Mouse (Mus musculus): ENCODE data around the gene Rbfox1. TPM values are rescaled to one million over a fixed set of nuclear protein-coding genes. Genes with fewer than 3 reads are reported as not detected.

Rbfox1 gene
- total and polyA plus RNA-seq, 2 experiments, result 0.09 TPM; not detected in 1

DNA sequence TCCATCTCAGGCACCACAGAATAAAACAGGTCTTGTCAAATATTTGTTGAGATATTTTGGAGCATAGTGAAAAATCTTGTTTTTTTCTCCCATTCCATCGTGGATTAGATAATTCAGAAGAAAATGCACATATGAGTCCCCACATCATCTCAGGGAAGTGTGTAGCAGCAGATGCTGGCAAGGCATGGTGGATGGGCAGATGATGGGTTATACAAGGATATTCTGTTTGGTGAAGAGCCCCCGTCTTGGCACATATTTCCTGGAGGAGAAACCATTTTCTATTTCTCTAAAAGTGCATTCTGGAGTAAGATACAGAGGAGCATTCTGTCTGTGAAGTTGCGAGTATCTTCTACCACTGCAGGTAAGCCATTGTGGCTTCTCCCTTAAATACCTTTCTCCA, 495.8 kb downstream of the Rbfox1 start:
- DNase-seq (ENCODE audit: extremely low read depth, low read depth, low spot score), result no peak
- Histone ChIP-seq H3K36me3 (ENCODE audit: control insufficient read depth, insufficient read depth, low read length) (no peaks in the 10 kb centered on the region), H3K79me2 (ENCODE audit: control insufficient read depth, insufficient read depth, low read length) (no peaks in the 10 kb centered on the region), H3K4me1 (ENCODE audit: control insufficient read depth, insufficient read depth, low read length) (no peaks in the 10 kb centered on the region), H3K27me3 (ENCODE audit: control insufficient read depth, insufficient read depth, low read length) (no peaks in the 10 kb centered on the region), H3K9ac (ENCODE audit: low read depth, low read length) (no peak overlapping the region), H3K4me3 (ENCODE audit: insufficient read depth, low read depth, low read length) (no peak overlapping the region), H3K27ac (replicated peaks; ENCODE audit: insufficient read depth, low read depth, low read length) (no peak overlapping the region)
- TF ChIP-seq CTCF (IDR thresholded peaks at IDR 0.05; ENCODE audit: low read depth, low read length) (no peak), POLR2A (IDR thresholded peaks at IDR 0.05; ENCODE audit: extremely low read depth, insufficient read depth, low read length) (no peak)
- 78% methylated on average over 3 of the region's 3 CpGs for WGBS

DNA sequence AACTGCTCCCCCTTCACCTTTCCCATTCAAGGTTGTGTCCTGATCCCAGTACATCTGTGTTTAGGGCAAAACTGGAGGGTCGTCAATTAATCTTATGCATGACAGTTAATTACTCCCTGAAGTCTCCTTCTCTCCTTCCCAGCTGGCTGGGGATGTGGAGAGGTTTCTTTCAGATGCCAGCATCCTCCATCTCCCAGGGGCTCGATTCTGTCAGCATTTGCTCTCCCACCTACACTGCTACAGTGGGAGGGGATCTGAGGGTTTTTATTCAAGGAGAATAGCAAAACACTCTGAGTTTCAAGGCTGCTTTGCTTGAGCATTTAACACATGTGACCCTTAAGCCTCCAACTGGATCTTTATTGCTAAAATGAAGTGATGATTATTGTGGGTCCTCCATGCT, 496.4 kb downstream of the Rbfox1 start:
- H3K36me3 ChIP-seq (ENCODE audit: control insufficient read depth, insufficient read depth, low read length), result no peaks in the 10 kb centered on the region
- no peak overlapping the region for H3K4me3 ChIP-seq (ENCODE audit: insufficient read depth, low read depth, low read length)
- H3K27ac ChIP-seq (replicated peaks; ENCODE audit: insufficient read depth, low read depth, low read length), result no peak overlapping the region
- 61% methylated on average over 2 of the region's 2 CpGs for WGBS
- no peak overlapping the region for H3K9ac ChIP-seq (ENCODE audit: low read depth, low read length)
- H3K4me1 ChIP-seq (ENCODE audit: control insufficient read depth, insufficient read depth, low read length), result no peaks in the 10 kb centered on the region
- no peaks in the 10 kb centered on the region for H3K27me3 ChIP-seq (ENCODE audit: control insufficient read depth, insufficient read depth, low read length)
- TF ChIP-seq CTCF (IDR thresholded peaks at IDR 0.05; ENCODE audit: low read depth, low read length) (no peak), POLR2A (IDR thresholded peaks at IDR 0.05; ENCODE audit: extremely low read depth, insufficient read depth, low read length) (no peak)
- DNase-seq (ENCODE audit: extremely low read depth, low read depth, low spot score), result no peak
- no peaks in the 10 kb centered on the region for H3K79me2 ChIP-seq (ENCODE audit: control insufficient read depth, insufficient read depth, low read length)

DNA sequence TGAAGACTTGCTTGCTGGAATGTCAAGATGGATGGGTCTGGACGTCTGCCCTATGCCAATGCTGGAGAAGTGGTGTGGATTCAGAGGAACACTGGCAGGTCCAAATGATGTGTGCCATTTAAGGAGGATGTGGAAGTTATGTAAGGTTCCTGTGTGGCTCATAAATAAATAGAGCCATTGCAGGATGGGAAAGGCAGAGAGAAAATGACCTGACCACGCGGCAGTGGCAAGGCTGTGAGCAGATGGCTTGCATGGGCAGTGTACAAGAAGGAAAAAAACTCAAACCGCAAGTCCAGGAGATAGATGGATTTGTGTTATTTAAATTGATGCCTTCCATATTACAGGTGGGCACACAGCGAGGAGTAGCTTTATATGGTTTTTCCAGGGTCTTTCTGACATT, 497.6 kb downstream of the Rbfox1 start:
- H3K9ac ChIP-seq (ENCODE audit: low read depth, low read length), result no peak overlapping the region
- no peaks in the 10 kb centered on the region for H3K27me3 ChIP-seq (ENCODE audit: control insufficient read depth, insufficient read depth, low read length)
- H3K4me1 ChIP-seq (ENCODE audit: control insufficient read depth, insufficient read depth, low read length), result no peaks in the 10 kb centered on the region
- no peaks in the 10 kb centered on the region for H3K36me3 ChIP-seq (ENCODE audit: control insufficient read depth, insufficient read depth, low read length)
- WGBS, result 87% methylated on average over 5 of the region's 5 CpGs
- H3K27ac ChIP-seq (replicated peaks; ENCODE audit: insufficient read depth, low read depth, low read length), result no peak overlapping the region
- TF ChIP-seq CTCF (IDR thresholded peaks at IDR 0.05; ENCODE audit: low read depth, low read length), result no peak
- TF ChIP-seq POLR2A (IDR thresholded peaks at IDR 0.05; ENCODE audit: extremely low read depth, insufficient read depth, low read length), result no peak
- H3K4me3 ChIP-seq (ENCODE audit: insufficient read depth, low read depth, low read length), result no peak overlapping the region
- no peaks in the 10 kb centered on the region for H3K79me2 ChIP-seq (ENCODE audit: control insufficient read depth, insufficient read depth, low read length)
- no peak for DNase-seq (ENCODE audit: extremely low read depth, low read depth, low spot score)

- no peak for TF ChIP-seq CTCF (IDR thresholded peaks at IDR 0.05; ENCODE audit: low read depth, low read length)
- TF ChIP-seq POLR2A (IDR thresholded peaks at IDR 0.05; ENCODE audit: extremely low read depth, insufficient read depth, low read length), result no peak
- Histone ChIP-seq H3K27me3 (ENCODE audit: control insufficient read depth, insufficient read depth, low read length) (no peaks in the 10 kb centered on the region), H3K27ac (replicated peaks; ENCODE audit: insufficient read depth, low read depth, low read length) (no peak overlapping the region), H3K9ac (ENCODE audit: low read depth, low read length) (no peak overlapping the region), H3K4me3 (ENCODE audit: insufficient read depth, low read depth, low read length) (no peak overlapping the region), H3K79me2 (ENCODE audit: control insufficient read depth, insufficient read depth, low read length) (no peaks in the 10 kb centered on the region), H3K36me3 (ENCODE audit: control insufficient read depth, insufficient read depth, low read length) (no peaks in the 10 kb centered on the region), H3K4me1 (ENCODE audit: control insufficient read depth, insufficient read depth, low read length) (no peaks in the 10 kb centered on the region)
- WGBS, result 72% methylated on average over 6 of the region's 6 CpGs
- no peak for DNase-seq (ENCODE audit: extremely low read depth, low read depth, low spot score)
These were observed 505.2 kb downstream of the Rbfox1 start for GRCm38 (mm10) chr16:6390278-6390930.

DNA sequence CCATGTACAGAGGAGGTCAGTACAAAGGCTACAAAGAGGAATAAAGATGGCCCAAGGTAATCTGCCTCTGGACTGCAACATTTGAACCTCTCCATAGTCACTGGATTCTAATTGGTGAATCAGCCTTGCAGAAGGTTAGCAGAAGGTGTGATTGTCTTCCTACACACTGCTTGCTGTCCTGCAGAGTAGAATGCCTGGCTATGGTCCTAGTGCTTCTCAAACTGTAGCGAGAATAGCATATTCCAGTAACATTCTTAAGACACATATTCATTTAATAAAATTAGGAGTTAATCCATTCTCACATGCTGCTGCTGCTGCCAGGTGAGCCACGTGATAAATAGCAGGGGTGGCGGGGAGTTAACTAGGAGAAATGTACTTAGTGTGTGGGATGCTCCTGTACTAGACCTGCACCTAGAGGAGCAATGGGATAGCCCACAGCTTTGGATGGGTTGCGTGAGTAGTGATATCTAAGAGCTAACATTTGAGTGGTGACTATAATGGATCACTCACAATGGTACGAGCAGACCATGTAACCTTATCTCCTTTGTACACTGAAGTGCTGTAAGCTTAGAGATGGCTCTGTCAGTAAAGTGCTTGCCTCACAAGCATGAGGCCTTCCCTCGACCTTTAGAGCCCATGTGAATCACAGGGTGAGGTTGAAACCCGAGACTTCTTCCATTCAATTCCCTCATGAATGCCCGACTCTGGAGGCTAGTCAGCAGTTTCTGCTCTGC, 511.7 kb downstream of the Rbfox1 start:
- no peaks in the 10 kb centered on the region for H3K27me3 ChIP-seq (ENCODE audit: control insufficient read depth, insufficient read depth, low read length)
- DNase-seq (ENCODE audit: extremely low read depth, low read depth, low spot score), result no peak
- H3K79me2 ChIP-seq (ENCODE audit: control insufficient read depth, insufficient read depth, low read length), result no peaks in the 10 kb centered on the region
- H3K4me3 ChIP-seq (ENCODE audit: insufficient read depth, low read depth, low read length), result no peak overlapping the region
- no peak overlapping the region for H3K27ac ChIP-seq (replicated peaks; ENCODE audit: insufficient read depth, low read depth, low read length)
- H3K9ac ChIP-seq (ENCODE audit: low read depth, low read length), result no peak overlapping the region
- TF ChIP-seq POLR2A (IDR thresholded peaks at IDR 0.05; ENCODE audit: extremely low read depth, insufficient read depth, low read length) (no peak), CTCF (IDR thresholded peaks at IDR 0.05; ENCODE audit: low read depth, low read length) (no peak)
- no peaks in the 10 kb centered on the region for H3K4me1 ChIP-seq (ENCODE audit: control insufficient read depth, insufficient read depth, low read length)
- no peaks in the 10 kb centered on the region for H3K36me3 ChIP-seq (ENCODE audit: control insufficient read depth, insufficient read depth, low read length)
- 64% methylated on average over 8 of the region's 8 CpGs for WGBS

- H3K27me3 ChIP-seq (ENCODE audit: control insufficient read depth, insufficient read depth, low read length), result no peaks in the 10 kb centered on the region
- no peak overlapping the region for H3K27ac ChIP-seq (replicated peaks; ENCODE audit: insufficient read depth, low read depth, low read length)
- no peak overlapping the region for H3K9ac ChIP-seq (ENCODE audit: low read depth, low read length)
- H3K4me3 ChIP-seq (ENCODE audit: insufficient read depth, low read depth, low read length), result no peak overlapping the region
- H3K4me1 ChIP-seq (ENCODE audit: control insufficient read depth, insufficient read depth, low read length), result no peaks in the 10 kb centered on the region
- no peaks in the 10 kb centered on the region for H3K79me2 ChIP-seq (ENCODE audit: control insufficient read depth, insufficient read depth, low read length)
- 94% methylated on average over 2 of the region's 2 CpGs for WGBS
- no peaks in the 10 kb centered on the region for H3K36me3 ChIP-seq (ENCODE audit: control insufficient read depth, insufficient read depth, low read length)
- no peak for TF ChIP-seq POLR2A (IDR thresholded peaks at IDR 0.05; ENCODE audit: extremely low read depth, insufficient read depth, low read length)
- peak; percentile 18; the same call in 1 of the 2 replicates for TF ChIP-seq CTCF (IDR thresholded peaks at IDR 0.05; ENCODE audit: low read depth, low read length)
- peak; percentile 9 for DNase-seq (ENCODE audit: extremely low read depth, low read depth, low spot score)
These were observed 512.5 kb downstream of the Rbfox1 start for GRCm38 (mm10) chr16:6397635-6398034.
